Mouse (Mus musculus) heart, embryonic 14.5 days (tissue): ENCODE measurements at regions not wholly inside any gene's neighbourhood (a gene's known extent, or its start where the extent isn't known, plus 50 kb on each side); places are given as distances from the start of the nearest gene placed in this dataset.

Source experiments
- ATAC-seq: fragments of 200-750 bp; cut with Nextera tagmentation; 2 replicates; pipeline ENCODE4 v1.8.0; 2017; ENCODE audit warnings: low read depth, moderate TSS enrichment; ENCODE audit not compliant: insufficient number of reproducible peaks, insufficient read depth, low FRiP score
- H3K27ac ChIP-seq, 2 experiments: fragments of 200-500 bp in 1 of 2; fragments of 300-500 bp in 1 of 2; sonication (generic) in 1 of 2; replicated peaks in 1 of 2; 2 replicates each; pipeline ENCODE4 v1.5.1; 2012 to 2014; ENCODE audit warnings: low read depth in 2 of 2, low read length in 2 of 2, control low read depth in 1 of 2, mild to moderate bottlenecking in 1 of 2, mixed read lengths in 1 of 2; ENCODE audit not compliant: control insufficient read depth in 1 of 2, insufficient read depth in 1 of 2
- H3K27me3 ChIP-seq: fragments of 300-500 bp; sonication (generic); 2 replicates; pipeline ENCODE4 v1.6.1; 2014; ENCODE audit warnings: mild to moderate bottlenecking, low read length, control low read depth; ENCODE audit not compliant: control insufficient read depth, insufficient read depth
- H3K36me3 ChIP-seq: fragments of 300-500 bp; sonication (generic); 2 replicates; pipeline ENCODE4 v1.6.1; 2014; ENCODE audit warnings: mild to moderate bottlenecking, control low read depth, low read length, mixed read lengths; ENCODE audit not compliant: control insufficient read depth, insufficient read depth
- H3K4me1 ChIP-seq, 2 experiments: fragments of 200-500 bp in 1 of 2; fragments of 300-500 bp in 1 of 2; sonication (generic) in 1 of 2; 2 replicates each; pipeline ENCODE4 v1.6.1; 2012 to 2014; ENCODE audit warnings: low read length in 2 of 2, control low read depth in 1 of 2, mixed read lengths in 1 of 2; ENCODE audit not compliant: control insufficient read depth in 2 of 2, insufficient read depth in 2 of 2
- H3K4me2 ChIP-seq: fragments of 300-500 bp; sonication (generic); 2 replicates; pipeline ENCODE4 v1.6.1; 2014; ENCODE audit warnings: mild to moderate bottlenecking, low read length
- H3K4me3 ChIP-seq, 2 experiments: fragments of 200-500 bp in 1 of 2; fragments of 300-500 bp in 1 of 2; sonication (generic) in 1 of 2; 2 replicates each; pipeline ENCODE4 v1.5.1; 2012 to 2014; ENCODE audit warnings: low read length in 2 of 2, mild to moderate bottlenecking in 2 of 2, control low read depth in 1 of 2, low read depth in 1 of 2, moderate library complexity in 1 of 2; ENCODE audit not compliant: control insufficient read depth in 1 of 2, insufficient read depth in 1 of 2
- H3K9ac ChIP-seq: fragments of 300-500 bp; sonication (generic); 2 replicates; pipeline ENCODE4 v1.6.1; 2014; ENCODE audit warnings: mild to moderate bottlenecking, low read length
- H3K9me3 ChIP-seq: fragments of 300-500 bp; sonication (generic); 2 replicates; pipeline ENCODE4 v1.6.1; 2016; ENCODE audit warnings: low read length, control low read depth; ENCODE audit not compliant: control insufficient read depth
- WGBS: fragments of 180-500 bp; shearing (Covaris S2); extraction: QIAGEN DNeasy Blood & Tissue Kit; methylation state at CpG from one replicate; pipeline ENCODE4 v1.1.7; 2014; 5-methylcytosine and 5-hydroxymethylcytosine counted together

DNA sequence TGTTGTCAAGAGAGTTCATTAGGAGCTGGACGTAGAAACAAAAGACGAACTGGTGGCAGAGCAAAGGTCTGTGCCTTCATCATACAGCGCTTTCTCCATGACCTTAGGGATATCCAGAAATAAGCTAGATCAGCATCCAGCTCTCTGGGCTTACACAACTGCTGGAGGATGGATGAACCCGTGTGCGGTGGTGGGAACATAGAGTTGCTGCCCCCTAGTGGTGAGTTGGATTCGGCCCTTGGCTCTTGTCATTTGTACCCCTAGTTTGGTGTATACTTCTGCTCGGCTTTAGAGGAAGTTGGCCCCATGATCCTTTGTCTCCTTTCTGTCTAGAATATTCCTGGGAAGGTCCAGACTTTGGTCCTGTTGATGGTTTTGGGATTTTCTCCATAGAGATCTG lies 369.4 kb downstream of the Dhx35 start:
- Histone ChIP-seq H3K9ac (no peak overlapping the region), H3K27me3 (no peaks in the 10 kb centered on the region), H3K4me2 (no peak overlapping the region), H3K27ac (no peak overlapping the region), H3K4me1 (peaks cover 3 to 6% of the 10 kb centered on the region in 2 experiments; a peak in 2 of 4 replicates), H3K36me3 (no peaks in the 10 kb centered on the region), H3K4me3 (no peak overlapping the region), H3K9me3 (no peaks in the 10 kb centered on the region)
- no peak for ATAC-seq
- WGBS, result 39% methylated on average over 7 of the region's 7 CpGs

DNA sequence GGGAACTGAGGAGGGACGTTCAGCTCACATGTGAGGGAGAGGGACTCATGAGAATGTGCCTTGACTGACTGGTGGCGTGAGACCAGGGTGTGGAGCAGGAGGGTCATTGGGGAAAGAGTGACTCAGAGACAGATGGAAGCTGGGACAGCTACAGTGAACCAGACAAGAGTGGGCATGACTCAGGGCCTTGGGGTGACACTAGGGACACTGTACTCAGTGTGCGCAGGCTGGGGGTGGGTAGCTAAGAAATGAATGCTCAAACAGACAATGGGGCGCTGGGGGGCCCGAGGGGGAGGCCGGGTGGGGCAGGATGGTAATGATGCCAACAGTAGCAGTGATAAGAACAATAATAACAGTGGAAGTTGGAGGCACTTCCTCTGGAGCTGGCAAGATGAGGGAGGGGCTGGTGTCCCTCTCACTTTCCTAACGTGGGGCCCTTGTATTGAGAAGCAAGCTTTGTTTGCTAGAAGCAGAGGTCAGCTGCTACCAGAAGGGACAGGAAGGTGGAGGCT lies 374.0 kb downstream of the Dhx35 start:
- Histone ChIP-seq H3K27ac (peak overlapping the region in 1 of 2 experiments; percentile 35; a peak in 2 of 4 replicates), H3K4me1 (peaks cover 3 to 6% of the 10 kb centered on the region in 2 experiments; a peak in 2 of 4 replicates), H3K27me3 (no peaks in the 10 kb centered on the region), H3K4me3 (no peak overlapping the region), H3K36me3 (no peaks in the 10 kb centered on the region), H3K9ac (no peak overlapping the region), H3K9me3 (no peaks in the 10 kb centered on the region), H3K4me2 (no peak overlapping the region)
- ATAC-seq, result peak; percentile 81
- WGBS, result 51% methylated on average over 7 of the region's 7 CpGs

DNA sequence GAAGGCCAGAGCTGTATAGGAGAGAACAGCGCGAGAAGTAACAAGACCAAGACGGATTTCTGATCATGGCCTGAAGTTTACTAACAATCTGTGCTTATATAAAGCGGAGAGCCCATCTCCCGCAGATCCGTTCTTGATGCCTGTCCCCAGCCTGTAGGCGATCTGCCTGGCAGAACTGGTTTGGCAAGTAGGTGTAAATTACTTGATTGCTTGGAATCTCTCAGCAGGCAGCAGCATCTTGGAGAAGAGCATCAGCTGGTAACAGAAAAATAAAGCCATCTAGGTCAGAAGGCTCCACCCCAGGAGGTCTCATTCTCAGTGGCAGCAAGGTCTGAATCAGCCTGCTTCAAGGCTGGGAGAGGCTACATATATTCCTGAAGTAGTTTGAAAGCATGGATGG lies 401.5 kb downstream of the Dhx35 start:
- WGBS, result 43% methylated on average over 7 of the region's 7 CpGs

DNA sequence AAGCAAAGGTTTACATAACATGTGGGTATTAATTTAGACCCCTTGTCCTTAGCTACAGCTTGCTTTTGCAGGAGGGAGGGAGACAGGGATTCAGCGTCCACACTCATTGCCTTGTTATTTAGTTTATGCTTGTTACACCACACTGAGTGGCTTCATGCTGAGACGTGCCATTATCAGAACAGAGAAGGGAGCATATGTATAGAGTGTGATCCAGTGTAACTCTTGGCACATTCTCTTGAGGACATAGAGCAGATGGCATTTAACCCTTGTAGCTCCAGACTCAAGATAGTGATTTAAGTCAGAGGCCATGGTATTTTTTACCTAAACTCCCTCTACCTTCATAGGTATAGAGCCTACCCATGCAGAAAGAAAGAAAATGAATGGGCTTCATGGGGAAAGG lies 437.7 kb downstream of the Dhx35 start:
- Histone ChIP-seq H3K9ac (no peak overlapping the region), H3K27ac (no peak overlapping the region), H3K4me1 (no peaks in the 10 kb centered on the region), H3K9me3 (no peaks in the 10 kb centered on the region), H3K36me3 (no peaks in the 10 kb centered on the region), H3K4me2 (no peak overlapping the region), H3K27me3 (no peaks in the 10 kb centered on the region), H3K4me3 (no peak overlapping the region)
- ATAC-seq, result no peak
- 44% methylated on average over 2 of the region's 2 CpGs for WGBS

More for the DNA sequence above, 401.5 kb downstream of the Dhx35 start:
- ATAC-seq, result no peak
- Histone ChIP-seq H3K27ac (no peak overlapping the region), H3K9me3 (no peaks in the 10 kb centered on the region), H3K4me1 (no peaks in the 10 kb centered on the region), H3K27me3 (no peaks in the 10 kb centered on the region), H3K4me3 (no peak overlapping the region), H3K9ac (no peak overlapping the region), H3K36me3 (no peaks in the 10 kb centered on the region), H3K4me2 (no peak overlapping the region)

DNA sequence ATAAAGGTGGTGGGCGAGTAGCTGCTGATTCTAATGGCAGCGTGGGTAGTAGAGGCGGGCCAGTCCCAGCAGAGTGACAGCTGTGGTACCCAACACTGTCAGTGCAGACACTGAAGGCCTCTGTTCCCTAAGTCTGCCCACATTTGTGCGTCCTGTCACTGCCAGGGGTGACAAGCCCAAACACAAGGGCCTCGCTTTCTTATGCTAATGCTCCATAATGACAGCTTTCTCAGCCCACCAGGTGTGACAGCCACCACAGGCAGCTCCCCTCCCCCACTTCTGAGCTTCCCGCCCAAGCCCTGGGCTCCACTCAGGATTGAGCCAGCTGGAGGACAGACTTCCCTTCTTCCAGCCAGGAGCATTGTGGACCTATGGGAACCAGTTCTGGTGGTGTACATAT lies 440.4 kb downstream of the Dhx35 start:
- H3K27me3 ChIP-seq, result no peaks in the 10 kb centered on the region
- H3K36me3 ChIP-seq, result no peaks in the 10 kb centered on the region
- ATAC-seq, result no peak
- WGBS, result 24% methylated on average over 6 of the region's 6 CpGs
- no peaks in the 10 kb centered on the region for H3K4me1 ChIP-seq
- H3K4me3 ChIP-seq, result no peak overlapping the region
- no peaks in the 10 kb centered on the region for H3K9me3 ChIP-seq
- no peak overlapping the region for H3K4me2 ChIP-seq
- no peak overlapping the region for H3K27ac ChIP-seq
- no peak overlapping the region for H3K9ac ChIP-seq

DNA sequence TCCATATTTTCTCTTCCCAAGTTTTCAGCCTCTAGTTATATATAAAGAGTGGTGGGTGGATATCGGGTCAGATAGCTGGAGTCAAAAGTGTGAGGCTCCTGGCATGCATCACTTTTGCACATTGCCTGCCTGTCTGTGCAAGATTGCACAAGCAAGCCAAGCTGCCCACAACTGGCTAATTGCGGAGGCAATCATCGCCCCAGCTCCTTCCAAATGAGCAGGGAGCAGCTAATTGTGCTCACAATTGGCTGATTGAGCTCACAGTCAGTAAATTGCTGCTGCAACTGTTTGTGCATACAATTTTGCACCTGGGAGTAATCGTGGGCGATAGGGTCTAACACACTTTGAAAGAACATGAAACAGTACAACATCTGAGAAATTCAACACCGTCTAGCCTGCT lies 455.5 kb downstream of the Dhx35 start:
- Histone ChIP-seq H3K4me1 (no peaks in the 10 kb centered on the region), H3K4me2 (no peak overlapping the region), H3K27me3 (no peaks in the 10 kb centered on the region), H3K9ac (no peak overlapping the region), H3K36me3 (no peaks in the 10 kb centered on the region), H3K27ac (no peak overlapping the region), H3K9me3 (no peaks in the 10 kb centered on the region), H3K4me3 (no peak overlapping the region)
- ATAC-seq, result no peak
- WGBS, result 83% methylated on average over 6 of the region's 6 CpGs

DNA sequence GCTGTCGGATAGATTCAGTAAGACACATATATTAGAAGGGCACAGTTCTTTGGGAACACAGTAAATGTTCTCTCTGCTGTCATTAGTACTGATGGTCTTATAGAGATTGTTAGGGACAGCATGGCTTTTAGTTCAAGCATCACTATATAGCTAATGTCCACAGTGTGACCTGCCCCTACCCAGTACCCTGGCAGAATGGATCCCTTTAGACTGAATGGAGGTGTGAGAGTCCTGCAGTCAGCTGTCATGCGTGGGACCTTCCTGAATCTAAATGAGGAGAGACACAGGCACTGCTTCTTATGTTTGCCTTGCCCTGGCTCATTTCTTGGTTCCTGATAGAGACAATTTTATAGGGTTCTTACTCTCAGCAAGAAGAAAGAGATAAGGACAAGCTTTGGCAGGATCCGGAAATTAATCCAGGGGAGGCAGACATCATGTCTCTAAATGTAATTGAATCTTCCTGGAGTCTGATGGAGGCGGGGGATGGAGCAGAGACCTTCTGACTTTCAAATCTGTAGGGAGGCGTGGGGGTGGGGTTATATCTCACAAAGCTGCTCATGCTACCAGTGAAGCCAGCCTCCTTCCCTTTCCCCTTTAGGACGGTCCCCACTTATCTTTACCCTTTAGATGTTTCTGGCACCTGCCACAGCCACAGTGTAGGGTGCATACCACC lies 456.5 kb downstream of the Dhx35 start:
- Histone ChIP-seq H3K36me3 (no peaks in the 10 kb centered on the region), H3K4me2 (no peak overlapping the region), H3K9ac (no peak overlapping the region), H3K27ac (no peak overlapping the region), H3K27me3 (no peaks in the 10 kb centered on the region), H3K4me1 (no peaks in the 10 kb centered on the region), H3K9me3 (no peaks in the 10 kb centered on the region), H3K4me3 (no peak overlapping the region)
- ATAC-seq, result no peak
- 51% methylated on average over 6 of the region's 6 CpGs for WGBS
